Comparison of ENCODE assay signal across 22 mouse cellular contexts in the genomic region with DNA sequence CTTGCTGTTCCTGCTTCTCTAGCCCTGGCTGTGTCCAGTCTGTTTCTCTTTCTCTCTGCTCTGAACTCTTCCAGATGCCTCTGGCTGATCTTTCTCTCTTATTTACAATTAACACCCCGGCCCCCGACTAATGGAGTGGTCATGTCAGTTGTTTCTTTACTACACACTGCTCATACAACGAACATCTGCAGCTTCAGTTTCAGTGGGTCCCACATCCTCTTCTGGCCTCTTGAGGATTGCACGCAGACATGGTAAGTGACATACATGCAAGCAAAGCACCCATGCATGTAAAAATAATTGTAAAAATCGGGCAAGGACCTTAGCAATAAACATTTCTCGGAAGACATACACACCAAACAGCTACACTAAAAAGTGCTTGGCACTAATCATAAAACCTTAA. TPM values are rescaled to one million over a fixed set of nuclear protein-coding genes. Genes with fewer than 3 reads are reported as not detected.
DNase-seq lines count a peak whose midpoint lies in the region; ATAC-seq and TF ChIP-seq lines count a peak whose summit lies in the region.
"Had no signal": no experiment of that assay in that cellular context is flagged by ENCODE, and none has a peak within 500 bp of the region (broad histone marks: within the 10 kb centered on the region; RNA-seq: fewer than 3 reads in every experiment).

No protein-coding gene starts in this region.

- no peak overlapping the region for H3K4me3 ChIP-seq in liver, postnatal 0 days (ENCODE audit: low read depth, low read length)
- no peak overlapping the region for H3K4me3 ChIP-seq in liver, embryonic 11.5 days (ENCODE audit: low read depth, low read length)
- H3K4me3 ChIP-seq in bone marrow, adult 2 months (replicated peaks; ENCODE audit: control insufficient read depth, low read depth, low read length): no peak overlapping the region
- no peak overlapping the region for H3K4me3 ChIP-seq in midbrain, embryonic 14.5 days (replicated peaks; ENCODE audit: low read depth, low read length)
- H3K4me3 ChIP-seq: forebrain, embryonic 10.5 days; forebrain, embryonic 13.5 days; gastrocnemius, adult 2 months; hindbrain, embryonic 12.5 days; hindbrain, embryonic 15.5 days had no signal

- H3K36me3 ChIP-seq in liver, postnatal 0 days (replicated peaks; ENCODE audit: insufficient read depth, low read length): no peaks in the 10 kb centered on the region
- no peaks in the 10 kb centered on the region for H3K36me3 ChIP-seq in liver, embryonic 11.5 days (ENCODE audit: control insufficient read depth, insufficient read depth, low read length)
- no peaks in the 10 kb centered on the region for H3K36me3 ChIP-seq in midbrain, embryonic 14.5 days (ENCODE audit: control insufficient read depth, insufficient read depth, low read length)
- H3K36me3 ChIP-seq: forebrain, embryonic 10.5 days; G1E; hindbrain, embryonic 12.5 days; hindbrain, embryonic 15.5 days had no signal

- H3K27me3 ChIP-seq in liver, postnatal 0 days (ENCODE audit: insufficient read depth, low read length): no peaks in the 10 kb centered on the region
- no peaks in the 10 kb centered on the region for H3K27me3 ChIP-seq in liver, embryonic 11.5 days (replicated peaks; ENCODE audit: control insufficient read depth, insufficient read depth, low read length)
- no peaks in the 10 kb centered on the region for H3K27me3 ChIP-seq in midbrain, embryonic 14.5 days (ENCODE audit: control insufficient read depth, insufficient read depth, low read length)
- H3K27me3 ChIP-seq: forebrain, embryonic 13.5 days; hindbrain, embryonic 12.5 days; hindbrain, embryonic 15.5 days; Patski had no signal

- DNase-seq in liver, postnatal 0 days: peak; percentile 21
- no peak for DNase-seq in liver, embryonic 11.5 days (ENCODE audit: low spot score)
- peak; percentile 63 to 69 for DNase-seq in spleen, postnatal 36 days (ENCODE audit: low spot score in 2 of 2)
- DNase-seq in spleen, postnatal 14 days (ENCODE audit: low spot score in 2 of 2): no peak
- no peak for DNase-seq in c-Kit-positive CD71-positive TER-119-positive erythroid progenitor cells, embryonic 14.5 days (ENCODE audit: low spot score)
- no peak for DNase-seq in midbrain, embryonic 14.5 days
- DNase-seq: adrenal gland, postnatal 10 days; cerebellum, adult 18-20 months; cerebellum, adult 9-10 months; cerebellum, postnatal 14 days; gastrocnemius, adult 2 months; gastrocnemius, postnatal 14 days; heart, adult 11 months had no signal

- no peak for TF ChIP-seq EP300 in liver, postnatal 0 days (IDR thresholded peaks at IDR 0.05; ENCODE audit: low read depth)

- no peak for TF ChIP-seq CTCF in liver, postnatal 0 days (IDR thresholded peaks at IDR 0.05; ENCODE audit: low read depth)
- TF ChIP-seq CTCF in bone marrow, adult 2 months (IDR thresholded peaks at IDR 0.05; ENCODE audit: control insufficient read depth, insufficient read depth, low read length): no peak

- H3K9me3 ChIP-seq in liver, postnatal 0 days (ENCODE audit: low read length): no peaks in the 10 kb centered on the region
- H3K9me3 ChIP-seq in liver, embryonic 11.5 days (ENCODE audit: control insufficient read depth, low read length): no peaks in the 10 kb centered on the region
- H3K9me3 ChIP-seq in midbrain, embryonic 14.5 days (ENCODE audit: control insufficient read depth, low read length): no peaks in the 10 kb centered on the region
- H3K9me3 ChIP-seq: forebrain, embryonic 10.5 days; forebrain, embryonic 13.5 days; G1E; hindbrain, embryonic 12.5 days; hindbrain, embryonic 15.5 days had no signal

- H3K4me2 ChIP-seq in liver, postnatal 0 days (ENCODE audit: low read depth, low read length): no peak overlapping the region
- H3K4me2 ChIP-seq in liver, embryonic 11.5 days: no peak overlapping the region
- no peak overlapping the region for H3K4me2 ChIP-seq in midbrain, embryonic 14.5 days (ENCODE audit: low read length)
- H3K4me2 ChIP-seq: forebrain, embryonic 13.5 days; heart, embryonic 11.5 days; hindbrain, embryonic 12.5 days; hindbrain, embryonic 15.5 days had no signal

- peak overlapping the region; percentile 69 for H3K27ac ChIP-seq in liver, postnatal 0 days (ENCODE audit: low read depth)
- no peak overlapping the region for H3K27ac ChIP-seq in liver, embryonic 11.5 days (ENCODE audit: low read depth, low read length)
- H3K27ac ChIP-seq in bone marrow, adult 2 months (ENCODE audit: control insufficient read depth, insufficient read depth, low read depth, low read length, poor library complexity): peak overlapping the region; percentile 66; the same call in 1 of the 2 replicates
- no peak overlapping the region for H3K27ac ChIP-seq in midbrain, embryonic 14.5 days (replicated peaks; ENCODE audit: low read depth, low read length)
- H3K27ac ChIP-seq: forebrain, embryonic 10.5 days; forebrain, embryonic 13.5 days; gastrocnemius, adult 2 months; hindbrain, embryonic 12.5 days; hindbrain, embryonic 15.5 days had no signal

- no peaks in the 10 kb centered on the region for H3K4me1 ChIP-seq in liver, postnatal 0 days (ENCODE audit: insufficient read depth)
- H3K4me1 ChIP-seq in liver, embryonic 11.5 days (replicated peaks; ENCODE audit: control insufficient read depth, insufficient read depth, low read length): no peaks in the 10 kb centered on the region
- no peaks in the 10 kb centered on the region for H3K4me1 ChIP-seq in bone marrow, adult 2 months (ENCODE audit: control insufficient read depth, insufficient read depth, low read length)
- H3K4me1 ChIP-seq in midbrain, embryonic 14.5 days (ENCODE audit: control insufficient read depth, insufficient read depth, low read length): no peaks in the 10 kb centered on the region
- H3K4me1 ChIP-seq: forebrain, embryonic 10.5 days; forebrain, embryonic 13.5 days; hindbrain, embryonic 12.5 days; hindbrain, embryonic 15.5 days had no signal

- peak; percentile 59 for ATAC-seq in liver, postnatal 0 days
- no peak for ATAC-seq in liver, embryonic 11.5 days (replicated peaks; ENCODE audit: low FRiP score)
- no peak for ATAC-seq in midbrain, embryonic 14.5 days (ENCODE audit: low FRiP score, low TSS enrichment)
- ATAC-seq: forebrain, embryonic 13.5 days; forebrain, embryonic 16.5 days; Patski had no signal

- no peak overlapping the region for H3K9ac ChIP-seq in liver, postnatal 0 days (replicated peaks)
- no peak overlapping the region for H3K9ac ChIP-seq in liver, embryonic 11.5 days (ENCODE audit: low read depth, low read length)
- no peak overlapping the region for H3K9ac ChIP-seq in midbrain, embryonic 14.5 days (replicated peaks; ENCODE audit: low read length)
- H3K9ac ChIP-seq: forebrain, embryonic 13.5 days; hindbrain, embryonic 12.5 days; hindbrain, embryonic 15.5 days had no signal

- no peak for TF ChIP-seq POLR2A in bone marrow, adult 2 months (IDR thresholded peaks at IDR 0.05; ENCODE audit: borderline replicate concordance, control insufficient read depth, low read depth, low read length)

- 65% methylated on average over 6 of the region's 6 CpGs for WGBS in liver, postnatal 0 days (ENCODE audit: insufficient replicate concordance)
- WGBS in liver, embryonic 11.5 days: 85% methylated on average over 6 of the region's 6 CpGs
- 71% methylated on average over 6 of the region's 6 CpGs for WGBS in bone marrow, adult 2 months
- 88% methylated on average over 6 of the region's 6 CpGs for WGBS in midbrain, embryonic 14.5 days

RNA-seq across cellular contexts. Expression of a gene that starts 17.0 kb away (rescaled TPM):
- polyA plus RNA-seq in liver, postnatal 0 days (2015; fragmentation: Nextera tagmentation; extraction: Ambion mirVana): 2.2 and 2.3 TPM in 2 replicates
- 4.2 TPM in 2 replicates for polyA plus RNA-seq in liver, embryonic 11.5 days (2014; fragmentation: Nextera tagmentation; extraction: Ambion mirVana)
- 2.8 and 6.5 TPM in 2 replicates for polyA plus RNA-seq in bone marrow, adult 2 months (2011; ENCODE audit: insufficient read depth, insufficient read length, low replicate concordance, missing spikeins)
- 3.5 and 6.2 TPM in 2 replicates for polyA plus RNA-seq in midbrain, embryonic 14.5 days (2014; fragmentation: Nextera tagmentation; extraction: Ambion mirVana)

RNA-seq across cellular contexts. Expression of a gene that starts 24.1 kb away (rescaled TPM):
- 756 and 780 TPM in 2 replicates for polyA plus RNA-seq in liver, postnatal 0 days (2015; fragmentation: Nextera tagmentation; extraction: Ambion mirVana)
- polyA plus RNA-seq in liver, embryonic 11.5 days (2014; fragmentation: Nextera tagmentation; extraction: Ambion mirVana): 708 and 720 TPM in 2 replicates
- 214 and 333 TPM in 2 replicates for polyA plus RNA-seq in bone marrow, adult 2 months (2011; ENCODE audit: insufficient read depth, insufficient read length, low replicate concordance, missing spikeins)
- polyA plus RNA-seq in midbrain, embryonic 14.5 days (2014; fragmentation: Nextera tagmentation; extraction: Ambion mirVana): 778 and 998 TPM in 2 replicates

RNA-seq across cellular contexts. Expression of a gene that starts 57.7 kb away (rescaled TPM):
- polyA plus RNA-seq in liver, postnatal 0 days (2015; fragmentation: Nextera tagmentation; extraction: Ambion mirVana): 59.7 and 67.5 TPM in 2 replicates
- polyA plus RNA-seq in liver, embryonic 11.5 days (2014; fragmentation: Nextera tagmentation; extraction: Ambion mirVana): 46.9 and 51.5 TPM in 2 replicates
- 13.1 and 19.3 TPM in 2 replicates for polyA plus RNA-seq in bone marrow, adult 2 months (2011; ENCODE audit: insufficient read depth, insufficient read length, low replicate concordance, missing spikeins)
- 103 and 131 TPM in 2 replicates for polyA plus RNA-seq in midbrain, embryonic 14.5 days (2014; fragmentation: Nextera tagmentation; extraction: Ambion mirVana)

Comparison
In these comparisons a context has a peak if more than half of its experiments do, and no peak if none do; other contexts are left out.
1. DNase-seq: peak in liver, postnatal 0 days (single experiment) and spleen, postnatal 36 days (2 of 2); none in liver, embryonic 11.5 days (single experiment), spleen, postnatal 14 days (0 of 2), c-Kit-positive CD71-positive TER-119-positive erythroid progenitor cells, embryonic 14.5 days (single experiment) and midbrain, embryonic 14.5 days (single experiment).
2. H3K27ac ChIP-seq: peak in liver, postnatal 0 days (single experiment) and bone marrow, adult 2 months (single experiment); none in liver, embryonic 11.5 days (single experiment) and midbrain, embryonic 14.5 days (single experiment).